Mouse (Mus musculus) small intestine, adult 2 months (tissue): ENCODE measurements around the gene Adra2b.

Experiments
- CTCF ChIP-seq: fragments of 200-500 bp; IDR thresholded peaks from 2 replicates; pipeline ENCODE4 v1.5.1; 2012; ENCODE audit warnings: low read depth, mild to moderate bottlenecking, control low read depth, inconsistent platforms, low read length, moderate library complexity, mixed read lengths; ENCODE audit not compliant: insufficient replicate concordance, insufficient read length; ENCODE audit errors: extremely low read depth
- POLR2A ChIP-seq: fragments of 200-500 bp; IDR thresholded peaks from 2 replicates; pipeline ENCODE4 v1.6.1; 2012; ENCODE audit warnings: low read depth, mild to moderate bottlenecking, control low read depth, inconsistent platforms, low read length, moderate library complexity

GRCm38 (mm10) chr2:127322671-127323285 lies 40.2 kb upstream of the Adra2b start:
- TF ChIP-seq POLR2A (no peak), CTCF (no peak)
